In the genomic region with DNA sequence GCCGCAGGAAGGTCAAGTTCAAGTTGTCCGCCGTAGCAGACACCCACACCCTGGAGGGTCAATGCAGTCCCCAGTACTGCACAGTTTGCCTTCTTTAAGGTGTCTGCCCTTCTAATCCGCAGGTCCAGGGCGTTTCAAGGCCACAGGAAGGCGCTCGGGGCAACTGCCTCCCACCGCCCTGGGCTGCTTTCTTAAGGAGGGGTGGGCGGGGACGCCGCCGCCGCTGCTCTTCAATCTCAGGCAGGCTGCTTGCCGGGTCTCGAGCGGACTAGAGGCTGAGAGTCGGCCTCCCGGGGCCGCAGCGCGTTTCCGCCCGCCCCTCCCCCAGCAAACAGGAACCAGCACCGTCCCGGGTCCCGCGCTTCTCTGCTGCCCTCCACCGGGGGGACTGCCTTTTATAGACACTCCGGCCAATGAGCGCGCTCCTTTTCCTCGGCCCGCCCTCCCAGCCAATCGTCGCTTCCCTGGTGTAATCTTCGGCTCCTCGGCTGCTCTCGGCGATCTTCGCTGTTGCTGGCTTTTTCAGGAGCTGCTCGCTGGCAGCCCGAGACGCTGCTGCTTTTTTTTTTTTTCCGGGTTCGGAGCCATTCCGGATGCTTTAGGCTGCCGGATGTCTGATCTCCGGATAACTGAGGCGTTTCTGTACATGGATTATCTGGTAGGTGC, we compare ENCODE assay signal across 8 mouse cellular contexts. TPM values are rescaled to one million over a fixed set of nuclear protein-coding genes. Genes with fewer than 3 reads are reported as not detected.
A peak's percentile ranks its signal among the peaks of the same experiment; 100 is the strongest.
DNase-seq lines count a peak whose midpoint lies in the region; ATAC-seq and TF ChIP-seq lines count a peak whose summit lies in the region.

A gene (plus strand): TSS at position 467 of the 666 bp plus-strand sequence.

- no peaks in the 10 kb centered on the region for H3K36me3 ChIP-seq in ES-E14 (ENCODE audit: control insufficient read depth, insufficient read depth, low read length, poor library complexity, severe bottlenecking)
- H3K36me3 ChIP-seq in forebrain, embryonic 16.5 days (ENCODE audit: control insufficient read depth, insufficient read depth) = no peaks in the 10 kb centered on the region
- no peaks in the 10 kb centered on the region for H3K36me3 ChIP-seq in lung, embryonic 14.5 days (ENCODE audit: insufficient read depth)
- no peaks in the 10 kb centered on the region for H3K36me3 ChIP-seq in thymus, adult 2 months (ENCODE audit: control insufficient read depth, insufficient read depth, low read length)

- peak within 1 kb of the TSS; percentile 82 for H3K9ac ChIP-seq in ES-E14 (ENCODE audit: insufficient read depth, low read depth, low read length, poor library complexity, severe bottlenecking)
- peak within 1 kb of the TSS; percentile 95 for H3K9ac ChIP-seq in forebrain, embryonic 16.5 days (replicated peaks; ENCODE audit: low read depth, low read length)
- peak within 1 kb of the TSS; percentile 93 for H3K9ac ChIP-seq in lung, embryonic 14.5 days

- peak; percentile 100 for TF ChIP-seq POLR2A in olfactory bulb, adult 2 months (IDR thresholded peaks at IDR 0.05; ENCODE audit: insufficient read depth, low read depth, low read length)
- peak; percentile 100 for TF ChIP-seq POLR2A in thymus, adult 2 months (IDR thresholded peaks at IDR 0.05; ENCODE audit: control insufficient read depth, extremely low read depth, insufficient read depth, low read length, poor library complexity)

- TF ChIP-seq CTCF in layer of hippocampus, adult 2 months (conservative IDR thresholded peaks at IDR 0.05) = peak; percentile 71
- TF ChIP-seq CTCF in lung, embryonic 14.5 days (IDR thresholded peaks at IDR 0.05; ENCODE audit: low read depth) = peak; percentile 70
- no peak; the same call in 1 of the 2 replicates for TF ChIP-seq CTCF in olfactory bulb, adult 2 months (IDR thresholded peaks at IDR 0.05; ENCODE audit: insufficient read depth, low read depth, low read length)
- peak; percentile 78 for TF ChIP-seq CTCF in thymus, adult 2 months (IDR thresholded peaks at IDR 0.05; ENCODE audit: borderline replicate concordance, control insufficient read depth, extremely low read depth, insufficient read depth, low read length, poor library complexity)

- peak within 1 kb of the TSS; percentile 77 to 90 for H3K4me3 ChIP-seq in ES-E14 (ENCODE audit: insufficient read depth in 1 of 2, low read depth in 1 of 2, low read length in 2 of 2, poor library complexity in 1 of 2, severe bottlenecking in 1 of 2)
- peak within 1 kb of the TSS; percentile 59 for H3K4me3 ChIP-seq in forebrain, embryonic 16.5 days (replicated peaks; ENCODE audit: low read length)
- H3K4me3 ChIP-seq in layer of hippocampus, adult 2 months = peak within 1 kb of the TSS; percentile 64
- H3K4me3 ChIP-seq in lung, embryonic 14.5 days (ENCODE audit: low read depth, low read length) = peak within 1 kb of the TSS; percentile 79
- peak within 1 kb of the TSS; percentile 65 for H3K4me3 ChIP-seq in olfactory bulb, adult 2 months (ENCODE audit: insufficient read depth, low read depth, low read length)
- peak within 1 kb of the TSS; percentile 59 for H3K4me3 ChIP-seq in thymus, adult 2 months (ENCODE audit: control insufficient read depth, insufficient read depth, low read length)

- WGBS in forebrain, embryonic 16.5 days = under 1% methylated on average over 49 of the region's 49 CpGs
- under 1% methylated on average over 49 of the region's 49 CpGs for WGBS in lung, embryonic 14.5 days
- under 1% methylated on average over 49 of the region's 49 CpGs for WGBS in olfactory bulb, adult 2 months
- WGBS in thymus, adult 2 months = under 1% methylated on average over 49 of the region's 49 CpGs

- H3K9me3 ChIP-seq in ES-E14 (ENCODE audit: control insufficient read depth, insufficient read depth, low read depth, low read length) = no peaks in the 10 kb centered on the region
- no peaks in the 10 kb centered on the region for H3K9me3 ChIP-seq in forebrain, embryonic 16.5 days (ENCODE audit: control insufficient read depth, low read length)
- no peaks in the 10 kb centered on the region for H3K9me3 ChIP-seq in lung, embryonic 14.5 days (ENCODE audit: low read depth, low read length)

- H3K4me1 ChIP-seq in ES-E14 (ENCODE audit: control insufficient read depth in 2 of 2, insufficient read depth in 2 of 2, low read length in 2 of 2, poor library complexity in 1 of 2) = peaks cover 0 to 6% of the 10 kb centered on the region in 2 experiments; a peak in 2 of 4 replicates
- H3K4me1 ChIP-seq in forebrain, embryonic 16.5 days (replicated peaks; ENCODE audit: control insufficient read depth, insufficient read depth, low read length) = peaks cover 24% of the 10 kb centered on the region
- peaks cover 13% of the 10 kb centered on the region for H3K4me1 ChIP-seq in lung, embryonic 14.5 days (ENCODE audit: insufficient read depth)
- no peaks in the 10 kb centered on the region for H3K4me1 ChIP-seq in olfactory bulb, adult 2 months (ENCODE audit: control insufficient read depth, insufficient read depth, low read length)
- H3K4me1 ChIP-seq in thymus, adult 2 months (replicated peaks; ENCODE audit: control insufficient read depth, insufficient read depth, low read length) = peaks cover 14% of the 10 kb centered on the region

- no peaks in the 10 kb centered on the region for H3K27me3 ChIP-seq in forebrain, embryonic 16.5 days (replicated peaks; ENCODE audit: control insufficient read depth, insufficient read depth, low read length)
- H3K27me3 ChIP-seq in lung, embryonic 14.5 days (ENCODE audit: insufficient read depth, low read length) = no peaks in the 10 kb centered on the region
- no peaks in the 10 kb centered on the region for H3K27me3 ChIP-seq in thymus, adult 2 months (ENCODE audit: control insufficient read depth, insufficient read depth, low read length)

- peak within 1 kb of the TSS; percentile 82 for H3K27ac ChIP-seq in ES-E14 (ENCODE audit: insufficient read depth, low read depth, low read length, poor library complexity, severe bottlenecking)
- H3K27ac ChIP-seq in forebrain, embryonic 16.5 days (ENCODE audit: low read length) = peak within 1 kb of the TSS; percentile 88
- H3K27ac ChIP-seq in layer of hippocampus, adult 2 months = peak within 1 kb of the TSS; percentile 98
- peak within 1 kb of the TSS; percentile 92 for H3K27ac ChIP-seq in lung, embryonic 14.5 days (ENCODE audit: low read depth)
- H3K27ac ChIP-seq in olfactory bulb, adult 2 months (ENCODE audit: insufficient read depth, low read depth, low read length) = peak within 1 kb of the TSS; percentile 74
- H3K27ac ChIP-seq in thymus, adult 2 months (ENCODE audit: control insufficient read depth, insufficient read depth, low read length) = peak within 1 kb of the TSS; percentile 19; the same call in 1 of the 2 replicates

- intact Hi-C loops in heart, postnatal 36 days (cut with DNase I) = loop anchor here (1.0 to 10.0 kb wide), 3 partner anchors 71 to 591 kb away; a partner anchor contains a TSS

- in situ Hi-C loops in ES-E14 (cut with MboI; ENCODE audit: low sequenced_read_pairs in 2 of 2, unreplicated experiment in 2 of 2) = no loop called here

- peak within 1 kb of the TSS; percentile 78 for H3K4me2 ChIP-seq in forebrain, embryonic 16.5 days (ENCODE audit: low read length)
- peak within 1 kb of the TSS; percentile 84 for H3K4me2 ChIP-seq in lung, embryonic 14.5 days

- DNase-seq in ES-E14 (ENCODE audit: low read depth, low spot score) = peak; percentile 96
- DNase-seq in cerebellum, adult 11-12 months = peak; percentile 96
- peak; percentile 98 for DNase-seq in heart, postnatal 36 days
- peak; percentile 96 to 98 for DNase-seq in layer of hippocampus, adult 2 months (ENCODE audit: low spot score in 2 of 2)
- DNase-seq in lung, embryonic 14.5 days = peak; percentile 99
- DNase-seq in thymus, adult 2 months = peak; percentile 99

- ATAC-seq in forebrain, embryonic 16.5 days = peak; percentile 97
- peak; percentile 96 for ATAC-seq in lung, embryonic 14.5 days (ENCODE audit: insufficient read depth)

TF ChIP-seq in ES-E14, 5 proteins besides CTCF, POLR2A, EP300 and RAD21:
- TF ChIP-seq HCFC1 (IDR thresholded peaks at IDR 0.05; ENCODE audit: borderline replicate concordance, insufficient read depth, low read length) (peak; percentile 48; the same call in 1 of the 2 replicates), ZC3H11A (IDR thresholded peaks at IDR 0.05; ENCODE audit: borderline replicate concordance, low read depth, low read length) (no peak), ZNF384 (IDR thresholded peaks at IDR 0.05; ENCODE audit: low read depth, low read length) (peak; percentile 95), MAFK (IDR thresholded peaks at IDR 0.05; ENCODE audit: insufficient read depth, low read depth, low read length) (no peak), CHD2 (IDR thresholded peaks at IDR 0.05; ENCODE audit: low read depth, low read length) (peak; percentile 53; the same call in 1 of the 2 replicates)

RNA-seq across cellular contexts. Expression of the gene that starts here (rescaled TPM):
- total RNA-seq in ES-E14 (2012; rRNA removed) = 15.1 and 18.7 TPM in 2 replicates
- polyA plus RNA-seq in forebrain, embryonic 16.5 days (2015; fragmentation: Nextera tagmentation; extraction: Ambion mirVana) = 19.7 and 21.4 TPM in 2 replicates
- 1 to 10 TPM; 7.5 to 8.1 TPM for total RNA-seq in heart, postnatal 36 days (2021)
- total RNA-seq in layer of hippocampus, adult 2 months (2021) = 10 to 100 TPM; 61.7 to 67.0 TPM
- polyA plus RNA-seq in lung, embryonic 14.5 days (2014; fragmentation: Nextera tagmentation; extraction: Ambion mirVana) = 8.6 and 11.8 TPM in 2 replicates
- polyA plus RNA-seq in olfactory bulb, adult 2 months (2012; ENCODE audit: insufficient read depth, insufficient read length, low replicate concordance, missing spikeins) = not detected in 2 replicates
- polyA plus RNA-seq in thymus, adult 2 months (2012; rRNA removed) = 4.9 and 5.5 TPM in 2 replicates

Comparison
In these comparisons a context has a peak if more than half of its experiments do, and no peak if none do; other contexts are left out.
1. Peak in every context shown above with its lines: DNase-seq, ATAC-seq, H3K4me3 ChIP-seq and H3K27ac ChIP-seq.
2. H3K27ac ChIP-seq: peak in every context shown above with its lines; median percentile 98 in layer of hippocampus, adult 2 months; 92 in lung, embryonic 14.5 days; 88 in forebrain, embryonic 16.5 days; 82 in ES-E14; 74 in olfactory bulb, adult 2 months; 19 in thymus, adult 2 months.